Mouse (Mus musculus): ENCODE measurements around the gene Olfr1274-ps.
"Not testable (repeated sequence)": the region's sequence is repeated elsewhere in the genome, so short reads cannot be mapped to it uniquely, and the experiment has no call there.

GRCm38 (mm10) chr2:90360199-90360598 is 38.3 kb upstream of the Olfr1274-ps start:
- TF ChIP-seq CTCF (conservative IDR thresholded peaks at IDR 0.05 in 1 of 2, IDR thresholded peaks at IDR 0.05 in 1 of 2; ENCODE audit: low read depth in 2 of 2, low read length in 2 of 2); USF1 (IDR thresholded peaks at IDR 0.05; ENCODE audit: low read depth, low read length); EP300 (IDR thresholded peaks at IDR 0.05; ENCODE audit: low read length); POLR2A (IDR thresholded peaks at IDR 0.05; ENCODE audit: low read depth, low read length); JUN (IDR thresholded peaks at IDR 0.05; ENCODE audit: insufficient read depth, low read depth, low read length); ZMIZ1 (IDR thresholded peaks at IDR 0.05; ENCODE audit: low read depth, low read length); HCFC1 (IDR thresholded peaks at IDR 0.05; ENCODE audit: low read depth, low read length); ZC3H11A (IDR thresholded peaks at IDR 0.05; ENCODE audit: low read depth, low read length); ELF1 (IDR thresholded peaks at IDR 0.05; ENCODE audit: low read depth, low read length); IRF4 (IDR thresholded peaks at IDR 0.05; ENCODE audit: low read depth, low read length): not testable (repeated sequence)
